Mouse (Mus musculus): ENCODE data around the gene Cntnap4.

- TF ChIP-seq CTCF (IDR thresholded peaks at IDR 0.05; ENCODE audit: borderline replicate concordance, extremely low read depth, insufficient read depth, insufficient read length) = no peak
- no peak for TF ChIP-seq POLR2A (IDR thresholded peaks at IDR 0.05; ENCODE audit: borderline replicate concordance, extremely low read depth, insufficient read depth, insufficient read length, poor library complexity, severe bottlenecking)
These were observed 128.3 kb downstream of the Cntnap4 start for GRCm38 (mm10) chr8:112698141-112698540.
